Mouse (Mus musculus): ENCODE data around the gene Efna4. TPM values are rescaled to one million over a fixed set of nuclear protein-coding genes. Genes with fewer than 3 reads are reported as not detected.

Efna4 gene
- polyA plus RNA-seq, 1 experiment, result 0.29 TPM

DNA sequence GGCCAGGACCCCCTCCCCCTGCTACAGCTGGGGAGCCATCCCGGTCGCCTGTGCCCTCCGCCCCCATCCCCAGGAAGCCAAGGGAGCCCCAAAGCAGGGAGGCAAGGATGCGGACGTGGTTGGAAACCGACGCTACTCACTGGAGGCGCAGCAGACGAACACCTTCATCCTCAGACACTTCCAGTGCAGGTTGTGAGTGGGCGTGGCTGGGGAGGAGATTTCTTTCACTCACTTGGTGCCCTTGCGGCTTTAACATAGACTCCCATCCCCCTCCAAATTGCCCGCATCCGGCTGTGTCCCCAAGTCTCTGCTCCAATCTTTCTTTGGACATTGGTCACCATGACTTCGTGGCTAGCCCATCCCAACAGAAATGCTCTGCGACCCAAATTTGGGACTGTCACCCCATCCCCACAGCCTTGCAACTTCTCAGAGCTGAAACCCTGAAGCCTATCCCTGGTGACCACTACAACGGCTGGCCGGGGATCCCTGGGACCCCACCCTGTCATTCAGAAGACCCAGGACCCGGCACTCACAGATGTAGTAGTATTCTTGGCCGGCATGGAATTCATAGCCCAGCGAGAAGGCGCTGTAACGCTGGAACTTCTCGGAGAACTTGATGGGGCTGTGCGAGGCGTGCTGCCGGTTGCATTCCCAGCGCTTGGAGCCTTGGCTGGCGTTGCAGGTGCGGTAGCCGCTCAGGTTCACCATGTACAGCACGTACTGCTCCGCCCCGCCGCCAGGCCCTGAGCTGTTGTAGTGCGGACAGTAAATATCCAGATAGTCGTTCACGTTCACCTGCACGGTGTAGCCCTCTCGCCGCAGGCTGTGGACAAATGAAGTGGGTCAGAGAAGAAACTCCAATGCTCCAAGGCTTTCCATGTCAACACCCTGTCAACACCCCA lies 21.6 kb downstream of the Efna4 start:
- H3K27me3 ChIP-seq (replicated peaks), result peaks cover 92% of the 10 kb centered on the region
- H3K4me3 ChIP-seq (replicated peaks), result peak overlapping the region; percentile 86
- H3K9me3 ChIP-seq, result peaks cover 14% of the 10 kb centered on the region
- H3K4me1 ChIP-seq, result peaks cover 51% of the 10 kb centered on the region
- TF ChIP-seq GATA1 (IDR thresholded peaks at IDR 0.05; ENCODE audit: borderline replicate concordance, low read length), result no peak
- TF ChIP-seq FLI1 (IDR thresholded peaks at IDR 0.05; ENCODE audit: low read length), result no peak
- no peaks in the 10 kb centered on the region for H3K36me3 ChIP-seq (replicated peaks; ENCODE audit: low read length)

DNA sequence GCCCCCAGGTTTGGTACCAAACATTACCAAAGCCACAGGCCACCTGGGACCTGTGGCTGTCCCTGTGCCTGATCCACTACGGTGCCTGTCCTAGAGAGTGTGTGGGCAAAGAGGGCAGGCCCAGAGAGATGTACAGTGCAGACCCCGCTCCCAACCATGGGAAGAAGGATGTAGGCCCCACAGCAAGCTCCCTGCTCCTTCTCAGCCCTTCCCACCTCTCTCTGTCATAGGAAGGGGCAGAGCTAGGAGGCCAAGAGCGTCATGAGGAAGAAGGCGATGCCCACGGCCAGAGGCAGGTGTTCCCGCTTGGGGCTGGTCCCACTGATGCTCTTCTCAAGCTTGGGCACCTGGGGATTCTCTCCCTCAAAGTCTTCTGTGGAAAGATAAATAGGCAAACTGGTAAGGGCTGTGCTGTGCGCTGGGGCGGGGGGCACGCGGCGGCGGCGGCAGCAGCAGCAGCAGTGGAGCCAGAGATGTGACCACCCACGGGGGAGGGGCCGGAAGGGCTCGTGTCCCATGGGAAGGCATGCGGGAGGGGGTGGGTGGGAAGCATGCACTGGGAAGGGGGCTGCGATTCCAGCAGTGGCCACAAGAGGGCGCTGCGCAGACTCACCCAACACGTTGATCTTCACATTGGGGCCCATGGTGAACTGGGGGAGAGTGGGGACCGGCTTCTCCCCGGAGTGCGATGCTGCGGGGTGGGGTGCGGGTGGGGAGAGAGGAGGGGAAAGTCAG lies 22.5 kb downstream of the Efna4 start:
- no peak for TF ChIP-seq GATA1 (IDR thresholded peaks at IDR 0.05; ENCODE audit: borderline replicate concordance, low read length)
- TF ChIP-seq FLI1 (IDR thresholded peaks at IDR 0.05; ENCODE audit: low read length), result no peak
- H3K4me3 ChIP-seq (replicated peaks), result peak overlapping the region; percentile 86

DNA sequence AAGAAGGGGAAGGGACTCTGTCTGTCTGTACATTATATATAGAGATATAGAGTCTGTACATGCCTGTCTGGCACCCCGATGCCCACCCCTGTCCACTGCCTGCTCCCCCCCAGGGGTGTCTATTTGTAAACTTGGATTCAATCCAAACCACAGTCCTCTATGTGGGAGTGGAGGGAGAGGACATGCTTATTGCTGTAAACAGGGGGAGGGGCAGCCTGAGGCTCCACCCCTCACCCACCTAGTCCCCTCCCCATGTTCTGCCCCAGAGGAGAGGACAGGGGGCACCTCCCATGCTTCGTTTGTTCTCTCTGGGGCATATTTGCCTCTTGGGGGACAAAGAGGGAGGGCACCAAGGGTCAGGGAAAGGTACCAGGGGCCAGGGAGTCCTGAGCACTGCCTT lies 23.0 kb downstream of the Efna4 start:
- Histone ChIP-seq H3K36me3 (replicated peaks; ENCODE audit: low read length) (no peaks in the 10 kb centered on the region), H3K27me3 (replicated peaks) (peaks cover 81% of the 10 kb centered on the region), H3K4me3 (replicated peaks) (no peak overlapping the region), H3K9me3 (peaks cover 20% of the 10 kb centered on the region), H3K4me1 (peaks cover 37% of the 10 kb centered on the region)
- TF ChIP-seq GATA1 (IDR thresholded peaks at IDR 0.05; ENCODE audit: borderline replicate concordance, low read length), result no peak
- no peak for TF ChIP-seq FLI1 (IDR thresholded peaks at IDR 0.05; ENCODE audit: low read length)

More for the DNA sequence above, 22.5 kb downstream of the Efna4 start:
- peaks cover 84% of the 10 kb centered on the region for H3K27me3 ChIP-seq (replicated peaks)
- H3K4me1 ChIP-seq, result peaks cover 43% of the 10 kb centered on the region
- H3K9me3 ChIP-seq, result peaks cover 20% of the 10 kb centered on the region
- no peaks in the 10 kb centered on the region for H3K36me3 ChIP-seq (replicated peaks; ENCODE audit: low read length)

DNA sequence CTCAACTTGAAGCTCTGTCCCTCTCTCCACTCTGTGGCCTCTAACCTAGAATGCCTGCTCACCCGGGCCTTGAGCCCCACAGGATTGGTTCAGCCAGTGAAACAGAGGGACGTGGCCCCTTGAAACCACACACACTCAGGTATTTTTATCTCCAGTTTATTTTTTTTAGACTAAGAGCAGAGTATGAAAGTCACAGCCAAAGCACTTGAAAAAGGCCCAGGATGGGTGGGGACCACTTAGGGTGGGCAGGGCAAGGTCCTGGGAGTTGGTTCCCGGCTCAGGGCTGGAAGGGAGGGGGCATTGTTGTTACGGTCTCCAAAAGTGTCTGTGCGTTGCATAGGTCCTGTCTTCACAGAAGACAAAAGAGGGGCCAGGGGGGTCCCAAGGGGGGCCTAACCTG lies 23.5 kb downstream of the Efna4 start:
- H3K27me3 ChIP-seq (replicated peaks), result peaks cover 80% of the 10 kb centered on the region
- TF ChIP-seq GATA1 (IDR thresholded peaks at IDR 0.05; ENCODE audit: borderline replicate concordance, low read length) (no peak), FLI1 (IDR thresholded peaks at IDR 0.05; ENCODE audit: low read length) (no peak)
- peaks cover 32% of the 10 kb centered on the region for H3K4me1 ChIP-seq

DNA sequence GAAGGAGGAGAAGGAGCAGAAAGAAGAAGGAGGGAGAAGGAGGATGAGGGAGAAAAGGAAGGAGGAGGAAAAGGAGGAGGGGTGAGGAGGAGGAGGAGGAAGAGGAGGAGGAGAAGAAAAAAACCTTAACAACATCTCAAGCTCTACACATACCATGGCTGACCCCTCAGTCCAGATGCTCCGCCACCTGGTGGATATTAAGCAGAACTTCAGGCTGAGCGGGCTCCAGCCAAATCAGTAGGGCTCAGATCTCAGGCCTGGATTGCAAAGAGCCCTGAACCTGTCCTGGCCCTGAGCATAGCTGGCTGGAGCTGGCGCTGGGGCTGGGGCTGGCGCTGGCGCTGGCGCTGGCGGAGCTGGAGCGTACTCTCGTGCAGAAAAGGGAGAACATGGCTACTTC lies 29.7 kb downstream of the Efna4 start:
- no peak overlapping the region for H3K4me3 ChIP-seq (replicated peaks)
- H3K27me3 ChIP-seq (replicated peaks), result peaks cover 65% of the 10 kb centered on the region
- TF ChIP-seq FLI1 (IDR thresholded peaks at IDR 0.05; ENCODE audit: low read length) (no peak), GATA1 (IDR thresholded peaks at IDR 0.05; ENCODE audit: borderline replicate concordance, low read length) (no peak)
- H3K36me3 ChIP-seq (replicated peaks; ENCODE audit: low read length), result no peaks in the 10 kb centered on the region
- no peaks in the 10 kb centered on the region for H3K4me1 ChIP-seq
- H3K9me3 ChIP-seq, result peaks cover 20% of the 10 kb centered on the region

More for the DNA sequence above, 23.5 kb downstream of the Efna4 start:
- no peak overlapping the region for H3K4me3 ChIP-seq (replicated peaks)
- H3K36me3 ChIP-seq (replicated peaks; ENCODE audit: low read length), result no peaks in the 10 kb centered on the region
- peaks cover 20% of the 10 kb centered on the region for H3K9me3 ChIP-seq

DNA sequence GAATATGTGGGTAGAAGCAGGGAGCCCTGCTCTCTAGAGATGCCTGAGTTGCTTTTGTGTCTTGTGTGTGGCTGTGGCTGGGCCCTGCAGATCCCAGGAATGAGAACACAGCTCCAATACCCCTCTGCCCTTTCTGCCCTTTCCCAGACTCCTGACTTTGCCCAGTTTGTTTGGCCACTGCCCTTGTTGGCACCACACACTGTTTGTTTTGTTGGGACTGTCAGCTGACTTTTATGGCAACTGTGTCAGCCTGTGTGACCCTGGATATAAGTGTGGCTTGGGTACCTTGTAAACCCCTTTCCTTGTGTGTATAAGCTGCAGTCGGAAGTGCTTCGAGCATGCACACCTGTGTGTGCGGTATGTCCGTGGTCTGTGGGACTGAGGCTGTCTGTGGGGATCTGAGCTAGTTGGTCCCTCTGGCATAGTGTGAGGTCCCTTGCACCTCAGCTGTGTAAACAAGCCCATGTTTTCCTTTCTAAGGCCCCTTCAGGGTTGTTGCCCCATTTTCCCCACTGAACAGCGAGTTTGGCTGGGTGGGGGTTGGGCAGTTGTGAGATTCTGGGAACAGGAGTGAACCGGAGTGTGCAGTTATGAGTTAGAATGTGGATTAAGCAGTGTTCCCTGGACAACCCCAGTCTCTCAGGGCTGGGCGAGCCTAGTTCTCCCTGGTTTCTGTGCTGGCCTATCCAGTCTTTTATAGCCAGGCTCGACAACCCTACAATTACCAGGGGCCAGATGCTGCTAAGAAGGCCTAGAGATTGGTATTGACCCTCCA lies 32.1 kb downstream of the Efna4 start:
- Histone ChIP-seq H3K27me3 (replicated peaks) (peaks cover 60% of the 10 kb centered on the region), H3K36me3 (replicated peaks; ENCODE audit: low read length) (no peaks in the 10 kb centered on the region), H3K4me3 (replicated peaks) (no peak overlapping the region), H3K4me1 (no peaks in the 10 kb centered on the region), H3K9me3 (peaks cover 1% of the 10 kb centered on the region)
- TF ChIP-seq GATA1 (IDR thresholded peaks at IDR 0.05; ENCODE audit: borderline replicate concordance, low read length) (no peak), FLI1 (IDR thresholded peaks at IDR 0.05; ENCODE audit: low read length) (no peak)

DNA sequence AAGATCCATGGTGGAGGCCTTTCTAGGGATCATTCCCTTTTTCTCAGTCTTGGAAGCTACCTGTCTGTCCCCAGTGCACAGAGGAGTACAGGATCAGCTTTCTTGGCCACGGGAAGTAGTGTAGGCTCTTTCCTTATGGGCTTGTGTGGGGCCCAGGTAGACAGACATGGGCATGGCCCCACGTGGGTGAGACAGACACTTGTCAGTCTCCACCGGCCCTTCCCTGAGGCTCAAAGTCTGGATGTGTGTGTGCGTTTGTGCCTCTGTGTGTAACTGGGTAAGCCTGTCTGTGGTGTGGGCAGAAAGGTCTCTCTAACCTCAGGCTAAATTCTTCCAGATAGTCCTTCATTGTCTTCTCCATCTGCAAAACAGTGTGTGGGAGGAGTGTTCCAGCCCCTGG lies 32.7 kb downstream of the Efna4 start:
- Histone ChIP-seq H3K36me3 (replicated peaks; ENCODE audit: low read length) (no peaks in the 10 kb centered on the region), H3K27me3 (replicated peaks) (peaks cover 61% of the 10 kb centered on the region), H3K9me3 (no peaks in the 10 kb centered on the region), H3K4me1 (peaks cover 3% of the 10 kb centered on the region), H3K4me3 (replicated peaks) (no peak overlapping the region)
- no peak for TF ChIP-seq GATA1 (IDR thresholded peaks at IDR 0.05; ENCODE audit: borderline replicate concordance, low read length)
- no peak for TF ChIP-seq FLI1 (IDR thresholded peaks at IDR 0.05; ENCODE audit: low read length)

DNA sequence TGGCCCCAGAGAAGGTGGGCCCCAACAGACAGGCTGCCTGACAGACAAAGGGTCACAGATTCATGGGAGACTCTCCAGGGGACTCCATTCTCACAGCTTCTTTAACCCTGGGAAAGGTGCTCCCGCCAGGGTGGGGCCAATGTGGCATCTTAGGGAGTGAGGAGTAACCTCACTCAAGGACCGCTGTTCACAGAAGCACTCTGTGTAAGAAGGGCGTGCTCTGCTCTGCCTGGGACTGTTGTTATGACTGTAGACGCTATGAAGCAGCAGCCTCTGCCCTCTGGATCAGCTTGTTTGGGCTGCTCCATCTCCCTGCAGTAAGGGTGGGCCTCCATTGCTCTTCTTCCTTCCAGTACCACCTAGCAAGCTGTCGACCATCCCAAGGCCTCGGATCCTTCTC lies 33.4 kb downstream of the Efna4 start:
- H3K4me1 ChIP-seq, result peaks cover 10% of the 10 kb centered on the region
- no peaks in the 10 kb centered on the region for H3K9me3 ChIP-seq
- H3K27me3 ChIP-seq (replicated peaks), result peaks cover 62% of the 10 kb centered on the region
- H3K4me3 ChIP-seq (replicated peaks), result no peak overlapping the region
- no peak for TF ChIP-seq GATA1 (IDR thresholded peaks at IDR 0.05; ENCODE audit: borderline replicate concordance, low read length)
- no peak for TF ChIP-seq FLI1 (IDR thresholded peaks at IDR 0.05; ENCODE audit: low read length)
- no peaks in the 10 kb centered on the region for H3K36me3 ChIP-seq (replicated peaks; ENCODE audit: low read length)

DNA sequence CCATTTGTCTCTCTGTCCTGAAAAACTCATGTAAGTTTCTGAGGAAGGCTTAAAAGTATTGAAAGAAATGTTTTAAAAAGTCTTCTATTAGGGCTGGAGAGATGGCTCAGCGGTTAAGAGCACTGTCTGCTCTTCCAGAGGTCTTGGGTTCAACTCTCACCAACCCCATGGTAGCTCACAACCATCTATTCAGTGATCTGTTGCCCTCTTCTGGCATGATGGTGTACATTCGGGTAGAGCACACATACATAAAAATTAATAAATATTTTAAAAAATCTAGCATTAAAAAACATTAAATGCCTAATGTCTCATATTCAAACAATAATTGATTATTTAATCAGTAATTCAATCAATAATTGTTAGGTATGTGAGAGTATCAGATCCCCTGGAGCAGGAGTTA lies 37.3 kb downstream of the Efna4 start:
- Histone ChIP-seq H3K36me3 (replicated peaks; ENCODE audit: low read length) (no peaks in the 10 kb centered on the region), H3K9me3 (no peaks in the 10 kb centered on the region), H3K4me1 (peaks cover 29% of the 10 kb centered on the region), H3K4me3 (replicated peaks) (no peak overlapping the region), H3K27me3 (replicated peaks) (peaks cover 55% of the 10 kb centered on the region)
- TF ChIP-seq FLI1 (IDR thresholded peaks at IDR 0.05; ENCODE audit: low read length), result no peak
- no peak for TF ChIP-seq GATA1 (IDR thresholded peaks at IDR 0.05; ENCODE audit: borderline replicate concordance, low read length)

Data from megakaryocyte, embryonic 14.5 days (primary cell).